Mouse (Mus musculus): ENCODE data around the gene Nedd4. TPM values are rescaled to one million over a fixed set of nuclear protein-coding genes. Genes with fewer than 3 reads are reported as not detected.

The Nedd4 gene
- total and polyA plus RNA-seq, 3 experiments, result 167 to 583 (median 216) TPM

DNA sequence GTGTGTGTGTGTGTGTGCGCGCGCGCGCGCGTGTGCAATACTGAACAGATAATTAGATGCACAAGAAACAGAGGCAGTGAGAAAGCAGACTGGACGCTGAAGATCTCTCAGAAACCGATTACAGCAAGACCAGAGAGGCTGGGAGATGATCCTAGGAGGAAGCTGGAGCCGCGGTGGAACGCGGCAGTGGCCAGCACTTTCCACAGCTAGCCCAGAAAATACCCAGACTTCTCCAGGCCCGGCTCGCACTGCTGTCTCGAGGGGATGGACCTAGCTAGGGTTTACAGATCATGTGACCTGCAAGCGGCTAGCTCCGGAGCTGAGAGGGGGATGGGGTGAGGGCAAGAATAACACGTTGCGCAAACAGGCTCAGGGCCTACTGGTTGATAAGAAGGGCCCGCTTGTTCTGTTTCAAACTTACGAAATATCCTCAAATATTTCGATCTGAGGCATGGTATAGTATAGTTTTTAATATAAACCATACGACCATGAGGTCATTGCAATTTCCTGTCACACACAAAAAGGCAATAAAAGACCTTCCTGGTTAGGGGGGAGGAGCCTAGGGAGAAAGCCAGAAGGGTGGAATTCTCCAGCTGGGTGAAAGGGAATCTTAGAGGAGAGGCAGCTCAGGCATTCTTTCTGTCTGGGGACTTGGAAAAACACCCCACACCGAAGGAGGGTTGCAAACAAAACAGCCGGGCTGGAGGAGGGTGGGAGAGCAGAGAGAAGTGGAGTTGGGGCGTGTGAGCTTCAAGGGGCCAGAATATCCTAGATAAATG, 22.1 kb upstream of the Nedd4 start:
- Histone ChIP-seq H3K9me3 (replicated peaks; ENCODE audit: insufficient read depth, low read length) (no peaks in the 10 kb centered on the region), H3K4me3 (ENCODE audit: control insufficient read depth in 1 of 2, insufficient read depth in 1 of 2, low read depth in 2 of 2, low read length in 2 of 2) (peak overlapping the region; percentile 50 to 58), H3K27me3 (ENCODE audit: control insufficient read depth in 1 of 2, insufficient read depth in 2 of 2, low read length in 2 of 2) (no peaks in the 10 kb centered on the region), H3K9ac (ENCODE audit: control insufficient read depth, low read depth, low read length, poor library complexity, severe bottlenecking) (peak overlapping the region; percentile 79), H3K79me2 (ENCODE audit: control insufficient read depth, insufficient read depth, low read length, poor library complexity) (peaks cover 2% of the 10 kb centered on the region; the same call in 1 of the 2 replicates), H3K4me1 (ENCODE audit: control insufficient read depth in 1 of 2, insufficient read depth in 2 of 2, low read length in 2 of 2) (peaks cover 7 to 15% of the 10 kb centered on the region in 2 experiments), H3K36me3 (ENCODE audit: control insufficient read depth in 1 of 2, insufficient read depth in 2 of 2, low read length in 2 of 2) (peaks cover 0 to 13% of the 10 kb centered on the region in 2 experiments; a peak in 2 of 4 replicates), H3K27ac (ENCODE audit: control insufficient read depth, low read depth, low read length) (peak overlapping the region; percentile 72)
- peak; percentile 94 for DNase-seq (ENCODE audit: low read depth, low spot score)
- TF ChIP-seq MAX (IDR thresholded peaks at IDR 0.05; ENCODE audit: low read length) (peak; percentile 89), SIN3A (IDR thresholded peaks at IDR 0.05; ENCODE audit: low read length) (peak; percentile 77; the same call in 1 of the 2 replicates), CTCF (IDR thresholded peaks at IDR 0.05 in 2 of 3, conservative IDR thresholded peaks at IDR 0.05 in 1 of 3; ENCODE audit: control insufficient read depth in 1 of 3, insufficient read depth in 1 of 3, low read depth in 2 of 3, low read length in 3 of 3, poor library complexity in 1 of 3, severe bottlenecking in 1 of 3) (no peak), MXI1 (IDR thresholded peaks at IDR 0.05; ENCODE audit: low read depth, low read length) (peak; percentile 80), USF1 (IDR thresholded peaks at IDR 0.05; ENCODE audit: low read depth, low read length) (peak; percentile 96), ZKSCAN1 (IDR thresholded peaks at IDR 0.05; ENCODE audit: low read depth, low read length) (no peak), CHD1 (IDR thresholded peaks at IDR 0.05; ENCODE audit: low read depth, low read length) (no peak), CHD2 (IDR thresholded peaks at IDR 0.05; ENCODE audit: low read length) (peak; percentile 69), USF2 (IDR thresholded peaks at IDR 0.05; ENCODE audit: borderline replicate concordance in 1 of 2, insufficient read depth in 1 of 2, low read depth in 1 of 2, low read length in 2 of 2) (peak; percentile 49 to 77), MYB (IDR thresholded peaks at IDR 0.05; ENCODE audit: low read depth, low read length) (no peak), MAFK (IDR thresholded peaks at IDR 0.05; ENCODE audit: borderline replicate concordance, low read depth, low read length) (no peak), RAD21 (IDR thresholded peaks at IDR 0.05; ENCODE audit: low read depth, low read length) (no peak), KAT2A (conservative IDR thresholded peaks at IDR 0.05; ENCODE audit: low read depth, low read length) (no peak), JUND (IDR thresholded peaks at IDR 0.05; ENCODE audit: low read depth, low read length) (peak; percentile 60; the same call in 1 of the 2 replicates), NRF1 (IDR thresholded peaks at IDR 0.05; ENCODE audit: insufficient read depth, low read depth, low read length, poor library complexity, severe bottlenecking) (peak; percentile 50; the same call in 1 of the 2 replicates), GATA1 (IDR thresholded peaks at IDR 0.05; ENCODE audit: low read depth, low read length) (peak; percentile 47; the same call in 1 of the 2 replicates), GABPA (IDR thresholded peaks at IDR 0.05; ENCODE audit: low read depth, low read length) (no peak), MYC (IDR thresholded peaks at IDR 0.05; ENCODE audit: low read depth, low read length) (peak; percentile 92), TBP (IDR thresholded peaks at IDR 0.05; ENCODE audit: low read depth, low read length) (peak; percentile 76), ZMIZ1 (IDR thresholded peaks at IDR 0.05; ENCODE audit: low read depth, low read length) (peak; percentile 47; the same call in 1 of the 2 replicates), TCF12 (IDR thresholded peaks at IDR 0.05; ENCODE audit: low read depth, low read length) (peak; percentile 67), TAL1 (IDR thresholded peaks at IDR 0.05; ENCODE audit: low read length) (no peak), POLR2AphosphoS5 (IDR thresholded peaks at IDR 0.05; ENCODE audit: borderline replicate concordance, low read depth, low read length) (no peak), EP300 (IDR thresholded peaks at IDR 0.05; ENCODE audit: low read depth in 1 of 2, low read length in 2 of 2) (peak in 1 of 2 experiments; percentile 59; a peak in 1 of 4 replicates), BHLHE40 (IDR thresholded peaks at IDR 0.05; ENCODE audit: borderline replicate concordance, low read depth, low read length) (peak; percentile 70; the same call in 1 of the 2 replicates), HCFC1 (IDR thresholded peaks at IDR 0.05; ENCODE audit: low read depth, low read length) (peak; percentile 78), ETS1 (IDR thresholded peaks at IDR 0.05; ENCODE audit: low read depth, low read length) (peak; percentile 62), UBTF (IDR thresholded peaks at IDR 0.05; ENCODE audit: borderline replicate concordance, insufficient read depth, low read depth, low read length) (no peak), ZC3H11A (IDR thresholded peaks at IDR 0.05; ENCODE audit: low read depth, low read length) (no peak; the same call in 1 of the 2 replicates), POLR2A (IDR thresholded peaks at IDR 0.05; ENCODE audit: control insufficient read depth in 1 of 2, insufficient read depth in 1 of 2, low read depth in 1 of 2, low read length in 2 of 2, poor library complexity in 1 of 2) (peak; percentile 82 to 89), MEF2A (IDR thresholded peaks at IDR 0.05; ENCODE audit: extremely low read depth, insufficient replicate concordance, low read depth, low read length, poor library complexity, severe bottlenecking) (no peak), MAZ (IDR thresholded peaks at IDR 0.05; ENCODE audit: low read depth, low read length) (no peak), ZNF384 (IDR thresholded peaks at IDR 0.05; ENCODE audit: low read depth, low read length) (no peak), RCOR1 (IDR thresholded peaks at IDR 0.05; ENCODE audit: low read depth, low read length) (0 out of 2 replicates have a peak, but pooled peaks have one; percentile 31), SMC3 (IDR thresholded peaks at IDR 0.05; ENCODE audit: low read depth, low read length) (no peak)
